Mouse (Mus musculus) E14TG2a.4 (cell line): ENCODE results near the gene Stxbp4.

Experiments
- CTCF ChIP-seq: conservative IDR thresholded peaks from 2 replicates; pipeline ENCODE4 v1.5.1; 2014; ENCODE audit warnings: low read length
- POU5F1 ChIP-seq: IDR thresholded peaks from 2 replicates; pipeline ENCODE4 v1.6.1; 2014; ENCODE audit warnings: low read length, borderline replicate concordance

GRCm38 (mm10) chr11:90558359-90559047 lies 79.4 kb downstream of the Stxbp4 start:
- no peak for TF ChIP-seq CTCF
- TF ChIP-seq POU5F1 = no peak
